Mouse (Mus musculus): ENCODE measurements around the gene Epop. TPM values are rescaled to one million over a fixed set of nuclear protein-coding genes. Genes with fewer than 3 reads are reported as not detected.

The Epop gene
- 1 to 10 TPM in 3 of 4 experiments, under 1 TPM in 1; 0.92 to 1.7 (median 1.2) TPM for total RNA-seq (2022)

- DNase-seq (ENCODE audit: low spot score): peak; percentile 76
Measured at GRCm38 (mm10) chr11:97629576-97629975, at the start of gene Epop. TSS of gene Epop (minus strand) at chr11:97629702.

GRCm38 (mm10) chr11:97678301-97678700, 48.8 kb upstream of the Epop start:
- no peak for DNase-seq (ENCODE audit: low spot score)

- DNase-seq (ENCODE audit: low spot score): no peak
Measured at GRCm38 (mm10) chr11:97677842-97678241, 48.3 kb upstream of the Epop start.

GRCm38 (mm10) chr11:97677381-97677780, 47.9 kb upstream of the Epop start:
- DNase-seq (ENCODE audit: low spot score): no peak

GRCm38 (mm10) chr11:97676050-97676754, 46.7 kb upstream of the Epop start:
- DNase-seq (ENCODE audit: low spot score): no peak

- DNase-seq (ENCODE audit: low spot score): no peak
Measured at GRCm38 (mm10) chr11:97673148-97673547, 43.6 kb upstream of the Epop start.

- DNase-seq (ENCODE audit: low spot score): no peak
Measured at GRCm38 (mm10) chr11:97671177-97671527, 41.6 kb upstream of the Epop start.

GRCm38 (mm10) chr11:97670234-97671176, 41.0 kb upstream of the Epop start:
- DNase-seq (ENCODE audit: low spot score): no peak

- peak; percentile 66 for DNase-seq (ENCODE audit: low spot score)
Measured at GRCm38 (mm10) chr11:97669829-97670228, 40.3 kb upstream of the Epop start.

- no peak for DNase-seq (ENCODE audit: low spot score)
Measured at GRCm38 (mm10) chr11:97669268-97669667, 39.8 kb upstream of the Epop start.

GRCm38 (mm10) chr11:97668160-97668559, 38.7 kb upstream of the Epop start:
- DNase-seq (ENCODE audit: low spot score): no peak

GRCm38 (mm10) chr11:97666794-97667193, 37.3 kb upstream of the Epop start:
- DNase-seq (ENCODE audit: low spot score): no peak

- no peak for DNase-seq (ENCODE audit: low spot score)
Measured at GRCm38 (mm10) chr11:97666221-97666620, 36.7 kb upstream of the Epop start.

- no peak for DNase-seq (ENCODE audit: low spot score)
Measured at GRCm38 (mm10) chr11:97665431-97665830, 35.9 kb upstream of the Epop start.

GRCm38 (mm10) chr11:97664771-97665240, 35.3 kb upstream of the Epop start:
- no peak for DNase-seq (ENCODE audit: low spot score)

GRCm38 (mm10) chr11:97664339-97664665, 34.8 kb upstream of the Epop start:
- DNase-seq (ENCODE audit: low spot score): no peak

- peak; percentile 79 for DNase-seq (ENCODE audit: low spot score)
Measured at GRCm38 (mm10) chr11:97663528-97664338, 34.2 kb upstream of the Epop start.

- DNase-seq (ENCODE audit: low spot score): peak; percentile 75
Measured at GRCm38 (mm10) chr11:97662893-97663527, 33.5 kb upstream of the Epop start, which contains the start of gene Mllt6. TSS of gene Mllt6 (plus strand) at chr11:97663414.

GRCm38 (mm10) chr11:97662207-97662892, 32.8 kb upstream of the Epop start:
- DNase-seq (ENCODE audit: low spot score): peak; percentile 34

GRCm38 (mm10) chr11:97661648-97662133, 32.2 kb upstream of the Epop start:
- DNase-seq (ENCODE audit: low spot score): peak; percentile 75

Data from heart, adult 8-10 months (tissue).